Mouse (Mus musculus) hematopoietic multipotent progenitor cell, adult 10-12 weeks (in vitro differentiated cells): ENCODE measurements around the gene Cavin2. TPM values are rescaled to one million over a fixed set of nuclear protein-coding genes. Genes with fewer than 3 reads are reported as not detected.

Experiments used
- polyA plus RNA-seq: library from polyadenylated mRNA; stranded (reverse); fragments of >175 nt; gene quantifications from 2 replicates; pipeline ENCODE4 v1.2.3, GENCODE M21; 2012; ENCODE audit warnings: low replicate concordance

Cavin2 gene
- 0.09 and 2.9 TPM in 2 replicates for polyA plus RNA-seq

GRCm38 (mm10) chr1:51288755-51289619 lies at the start of gene Cavin2:
Cavin2 (plus strand) TSS chr1:51289126.

Other genes starting within 250 kb of the Cavin2 start
- gene Nabp1, start 189.3 kb downstream of the Cavin2 start, polyA plus RNA-seq = 20.6 and 29.1 TPM in 2 replicates